Mouse (Mus musculus): ENCODE measurements around the gene Rassf7. TPM values are rescaled to one million over a fixed set of nuclear protein-coding genes. Genes with fewer than 3 reads are reported as not detected.

The Rassf7 gene
- polyA plus RNA-seq, 1 experiment, result 54.5 TPM

- TF ChIP-seq MYOG (IDR thresholded peaks at IDR 0.05; ENCODE audit: control insufficient read depth in 1 of 3, insufficient read depth in 1 of 3, insufficient read length in 2 of 3, low read depth in 2 of 3), result no peak
- TF ChIP-seq MYOD1 (IDR thresholded peaks at IDR 0.05; ENCODE audit: control insufficient read depth in 1 of 3, insufficient read length in 2 of 3, low read depth in 2 of 3), result no peak
- no peak for TF ChIP-seq POLR2A (IDR thresholded peaks at IDR 0.05; ENCODE audit: insufficient read length, low read depth)
- no peak for TF ChIP-seq POLR2AphosphoS2 (IDR thresholded peaks at IDR 0.05; ENCODE audit: insufficient read length, low read depth)
- TF ChIP-seq SRF (IDR thresholded peaks at IDR 0.05; ENCODE audit: control insufficient read depth, insufficient read length, low read depth), result no peak
- no peak for TF ChIP-seq REST (IDR thresholded peaks at IDR 0.05; ENCODE audit: insufficient read depth, insufficient read length)
- no peak for TF ChIP-seq E2F4 (IDR thresholded peaks at IDR 0.05; ENCODE audit: insufficient read depth)
- no peak for TF ChIP-seq USF1 (IDR thresholded peaks at IDR 0.05; ENCODE audit: low read depth)
- no peak for TF ChIP-seq TCF12 (IDR thresholded peaks at IDR 0.05; ENCODE audit: insufficient read depth, poor library complexity, severe bottlenecking)
- TF ChIP-seq TCF3 (IDR thresholded peaks at IDR 0.05; ENCODE audit: insufficient read length, low read depth), result no peak
- TF ChIP-seq MAX (IDR thresholded peaks at IDR 0.05; ENCODE audit: low read depth), result no peak
- Histone ChIP-seq H3K4me3 (peak overlapping the region; percentile 40), H3ac (ENCODE audit: control insufficient read depth, insufficient read length) (no peak overlapping the region), H3K79me2 (ENCODE audit: control insufficient read depth, insufficient read depth) (no peaks in the 10 kb centered on the region), H3K27me3 (ENCODE audit: control insufficient read depth, insufficient read depth, insufficient read length) (no peaks in the 10 kb centered on the region), H3K4me2 (ENCODE audit: low read depth) (peak overlapping the region; percentile 75), H3K36me3 (ENCODE audit: control insufficient read depth, insufficient read depth) (peaks cover 11% of the 10 kb centered on the region)
Observed at GRCm38 (mm10) chr7:141265411-141265738, 49.7 kb downstream of the Rassf7 start.

GRCm38 (mm10) chr7:141265739-141266561 lies 50.3 kb downstream of the Rassf7 start, which contains the start of gene Irf7:
TSS of gene Irf7 (minus strand) at chr7:141266481.
- H3K4me2 ChIP-seq (ENCODE audit: low read depth), result peak within 1 kb of the TSS; percentile 75
- no peaks in the 10 kb centered on the region for H3K79me2 ChIP-seq (ENCODE audit: control insufficient read depth, insufficient read depth)
- peaks cover 11% of the 10 kb centered on the region for H3K36me3 ChIP-seq (ENCODE audit: control insufficient read depth, insufficient read depth)
- no peaks in the 10 kb centered on the region for H3K27me3 ChIP-seq (ENCODE audit: control insufficient read depth, insufficient read depth, insufficient read length)
- no peak for TF ChIP-seq MYOG (IDR thresholded peaks at IDR 0.05; ENCODE audit: control insufficient read depth in 1 of 3, insufficient read depth in 1 of 3, insufficient read length in 2 of 3, low read depth in 2 of 3)
- no peak for TF ChIP-seq TCF12 (IDR thresholded peaks at IDR 0.05; ENCODE audit: insufficient read depth, poor library complexity, severe bottlenecking)
- no peak for TF ChIP-seq MAX (IDR thresholded peaks at IDR 0.05; ENCODE audit: low read depth)
- no peak for TF ChIP-seq TCF3 (IDR thresholded peaks at IDR 0.05; ENCODE audit: insufficient read length, low read depth)
- TF ChIP-seq POLR2AphosphoS2 (IDR thresholded peaks at IDR 0.05; ENCODE audit: insufficient read length, low read depth), result no peak
- H3ac ChIP-seq (ENCODE audit: control insufficient read depth, insufficient read length), result no peak within 1 kb of the TSS
- peak within 1 kb of the TSS; percentile 40 for H3K4me3 ChIP-seq

Other genes starting within 250 kb of the Rassf7 start
- 19.9 TPM for gene Ifitm1, start 248.6 kb upstream of the Rassf7 start, polyA plus RNA-seq (2012; fragmentation: generic; extraction: Trizol)
- 1,312 TPM for gene Ifitm3, start 205.1 kb upstream of the Rassf7 start, polyA plus RNA-seq (2012; fragmentation: generic; extraction: Trizol)
- gene Ifitm6, start 197.9 kb upstream of the Rassf7 start, polyA plus RNA-seq (2012; fragmentation: generic; extraction: Trizol), result 4.4 TPM
- gene Gm17387, start 186.7 kb upstream of the Rassf7 start, polyA plus RNA-seq (2012; fragmentation: generic; extraction: Trizol), result not detected
- gene B4galnt4, start 154.8 kb upstream of the Rassf7 start, polyA plus RNA-seq (2012; fragmentation: generic; extraction: Trizol), result 0.46 TPM
- 0.25 TPM for gene Pkp3, start 137.6 kb upstream of the Rassf7 start, polyA plus RNA-seq (2012; fragmentation: generic; extraction: Trizol)
- gene Sigirr, start 115.3 kb upstream of the Rassf7 start, polyA plus RNA-seq (2012; fragmentation: generic; extraction: Trizol), result 4.8 TPM
- not detected for gene Ano9, start 98.1 kb upstream of the Rassf7 start, polyA plus RNA-seq (2012; fragmentation: generic; extraction: Trizol)
- gene Ptdss2, start 93.5 kb upstream of the Rassf7 start, polyA plus RNA-seq (2012; fragmentation: generic; extraction: Trizol), result 28.0 TPM
- gene Rnh1, start 43.0 kb upstream of the Rassf7 start, polyA plus RNA-seq (2012; fragmentation: generic; extraction: Trizol), result 276 TPM
- gene Hras, start 21.9 kb upstream of the Rassf7 start, polyA plus RNA-seq (2012; fragmentation: generic; extraction: Trizol), result 215 TPM
- gene Lrrc56, start 21.7 kb upstream of the Rassf7 start, polyA plus RNA-seq (2012; fragmentation: generic; extraction: Trizol), result 1.1 TPM
- gene Lmntd2, start 1.8 kb upstream of the Rassf7 start, polyA plus RNA-seq (2012; fragmentation: generic; extraction: Trizol), result 0.10 TPM
- 44.5 TPM for gene Phrf1, start 12.9 kb downstream of the Rassf7 start, polyA plus RNA-seq (2012; fragmentation: generic; extraction: Trizol)
- gene Irf7, start 50.6 kb downstream of the Rassf7 start, polyA plus RNA-seq (2012; fragmentation: generic; extraction: Trizol), result 0.97 TPM
- 0.07 TPM for gene Cdhr5, start 60.9 kb downstream of the Rassf7 start, polyA plus RNA-seq (2012; fragmentation: generic; extraction: Trizol)
- 0.68 TPM for gene Sct, start 63.3 kb downstream of the Rassf7 start, polyA plus RNA-seq (2012; fragmentation: generic; extraction: Trizol)
- gene Drd4, start 76.1 kb downstream of the Rassf7 start, polyA plus RNA-seq (2012; fragmentation: generic; extraction: Trizol), result not detected
- 11.8 TPM for gene Deaf1, start 111.8 kb downstream of the Rassf7 start, polyA plus RNA-seq (2012; fragmentation: generic; extraction: Trizol)
- gene Tmem80, start 111.9 kb downstream of the Rassf7 start, polyA plus RNA-seq (2012; fragmentation: generic; extraction: Trizol), result 12.5 TPM
- gene Eps8l2, start 123.0 kb downstream of the Rassf7 start, polyA plus RNA-seq (2012; fragmentation: generic; extraction: Trizol), result 0.44 TPM
- gene Taldo1, start 176.3 kb downstream of the Rassf7 start, polyA plus RNA-seq (2012; fragmentation: generic; extraction: Trizol), result 259 TPM
- 16.3 TPM for gene Gatd1, start 198.3 kb downstream of the Rassf7 start, polyA plus RNA-seq (2012; fragmentation: generic; extraction: Trizol)
- gene Cend1, start 213.6 kb downstream of the Rassf7 start, polyA plus RNA-seq (2012; fragmentation: generic; extraction: Trizol), result 0.25 TPM
- 8.8 TPM for gene Slc25a22, start 222.0 kb downstream of the Rassf7 start, polyA plus RNA-seq (2012; fragmentation: generic; extraction: Trizol)
- 1.9 TPM for gene Pidd1, start 228.2 kb downstream of the Rassf7 start, polyA plus RNA-seq (2012; fragmentation: generic; extraction: Trizol)
- gene Rplp2, start 231.5 kb downstream of the Rassf7 start, polyA plus RNA-seq (2012; fragmentation: generic; extraction: Trizol), result 5,265 TPM
- gene Pnpla2, start 239.3 kb downstream of the Rassf7 start, polyA plus RNA-seq (2012; fragmentation: generic; extraction: Trizol), result 50.5 TPM
- 2.4 TPM for gene Cracr2b, start 245.2 kb downstream of the Rassf7 start, polyA plus RNA-seq (2012; fragmentation: generic; extraction: Trizol)